Mouse (Mus musculus): Measurements from ENCODE around the gene Xpo1. TPM values are rescaled to one million over a fixed set of nuclear protein-coding genes. Genes with fewer than 3 reads are reported as not detected.

Xpo1 gene
- polyA plus RNA-seq, 1 experiment from 2014 or later, result 85.3 TPM

DNA sequence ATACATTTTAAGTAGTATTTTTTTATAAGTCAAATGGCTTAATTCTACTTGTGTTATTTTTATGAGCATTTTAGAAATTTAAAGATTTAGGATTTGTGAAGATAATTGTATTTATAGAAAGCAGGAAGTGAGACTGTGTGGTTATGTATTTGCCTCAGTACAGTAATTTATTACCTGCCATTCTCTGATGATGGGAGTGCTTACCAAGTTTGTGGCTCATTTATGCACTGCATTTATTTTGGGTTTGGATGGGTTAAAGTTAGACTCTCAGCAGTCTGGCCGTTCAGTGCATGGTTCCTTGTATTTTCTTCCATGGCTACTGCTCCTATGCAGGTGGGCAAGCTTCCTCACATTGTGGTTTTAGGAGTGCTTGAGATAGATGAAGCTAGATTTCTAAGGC, 79.3 kb downstream of the Xpo1 start:
- no peaks in the 10 kb centered on the region for H3K27me3 ChIP-seq
- in situ Hi-C loops (cut with MboI; ENCODE audit: low pct_unique_long_range_greater_than_20kb), result no loop called here
- DNase-seq (ENCODE audit: low read depth, low spot score) (no peak), ATAC-seq (no peak)
- CTCF ChIA-PET, result no interaction called here
- no peak for TF ChIP-seq CTCF (IDR thresholded peaks at IDR 0.05)
- POLR2A ChIA-PET, result interaction anchor here (1.1 kb wide), 1 partner anchor 14 kb away, joined by 3 read pairs; no protein-coding TSS in a partner anchor

Other genes with a start within 250 kb of the Xpo1 start
- gene Fam161a, start 248.5 kb upstream of the Xpo1 start, polyA plus RNA-seq (2021), result 3.0 TPM
- 49.4 TPM for gene Usp34, start 50.9 kb downstream of the Xpo1 start, polyA plus RNA-seq (2021)
- 91.4 TPM for gene Ahsa2, start 242.0 kb downstream of the Xpo1 start, polyA plus RNA-seq (2021)